Mouse (Mus musculus): ENCODE measurements around the gene Casp2.

The Casp2 gene

DNA sequence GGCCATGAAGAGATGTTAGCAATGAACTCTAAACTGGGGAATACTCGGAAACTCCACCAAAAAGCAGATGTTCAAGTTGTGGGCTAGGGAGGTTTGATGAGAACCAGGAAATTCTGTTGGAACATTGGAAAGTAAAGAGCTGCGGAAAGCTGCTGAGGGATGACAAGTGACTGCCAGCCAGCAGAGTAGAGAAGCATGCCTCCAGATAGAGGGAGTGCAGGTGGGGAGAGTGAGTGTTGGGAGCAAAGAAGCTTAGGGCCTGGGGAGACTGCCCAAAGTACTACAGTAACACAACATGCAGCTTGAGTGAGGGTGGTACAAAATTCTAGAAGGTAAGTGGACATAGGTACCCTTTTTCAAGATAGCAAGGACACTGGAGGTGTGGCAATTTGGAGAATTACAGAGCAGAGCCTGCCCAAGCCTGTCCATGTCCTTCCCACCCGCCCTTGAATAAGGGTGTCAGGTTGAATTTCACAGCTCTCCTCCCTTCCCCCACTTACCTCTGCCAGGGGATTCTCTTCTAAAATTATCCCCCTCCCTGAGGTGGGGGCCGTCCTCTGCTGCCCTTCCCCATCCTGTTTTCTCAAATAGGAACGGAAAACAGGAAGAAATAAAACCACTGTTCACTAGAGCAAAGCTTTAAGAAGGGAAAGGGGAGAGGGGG lies 18.2 kb downstream of the Casp2 start:
- DNase-seq (ENCODE audit: low spot score), result no peak

DNA sequence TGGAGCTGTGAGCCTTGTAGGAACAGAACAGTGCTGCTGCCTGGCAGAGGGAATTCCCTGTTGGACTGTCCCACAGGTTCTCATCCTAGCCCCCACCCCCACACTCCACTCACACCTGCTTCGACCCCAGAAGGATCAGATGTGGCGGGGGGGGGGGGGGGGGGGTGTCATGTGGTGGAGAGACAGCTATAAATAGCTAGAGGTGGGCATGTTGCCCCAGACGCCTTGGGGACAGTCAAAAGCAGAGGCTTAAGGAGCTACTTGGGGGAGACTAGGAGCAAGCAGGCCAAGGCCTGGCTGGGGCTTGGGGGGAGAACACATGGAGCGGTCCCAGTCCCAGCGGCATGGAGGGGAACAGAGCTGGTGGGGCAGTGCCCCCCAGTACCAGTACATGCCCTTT lies 21.7 kb downstream of the Casp2 start, which contains the start of gene Clcn1:
Gene Clcn1 (plus strand): TSS at position 238 of the 400 bp plus-strand sequence.
- DNase-seq (ENCODE audit: low spot score), result no peak

DNA sequence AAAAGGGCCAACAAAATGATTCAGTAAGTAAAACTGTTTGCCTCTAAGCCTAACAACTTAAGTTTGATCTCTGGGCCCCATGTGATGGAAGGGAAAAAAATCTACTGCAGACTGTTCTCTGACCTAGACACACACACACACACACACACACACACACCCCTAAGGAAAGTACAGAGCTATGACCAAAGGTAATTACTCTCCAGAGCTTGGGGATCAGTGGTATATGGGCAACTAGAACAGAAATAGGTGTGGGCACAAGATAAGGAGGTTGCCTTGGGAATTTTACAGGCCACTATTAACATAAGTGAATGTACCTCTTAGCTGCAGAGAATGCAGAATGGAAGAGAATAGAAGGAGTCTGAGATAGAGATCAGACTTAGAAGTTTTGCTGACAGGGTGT lies 22.8 kb downstream of the Casp2 start:
- no peak for DNase-seq (ENCODE audit: low spot score)

DNA sequence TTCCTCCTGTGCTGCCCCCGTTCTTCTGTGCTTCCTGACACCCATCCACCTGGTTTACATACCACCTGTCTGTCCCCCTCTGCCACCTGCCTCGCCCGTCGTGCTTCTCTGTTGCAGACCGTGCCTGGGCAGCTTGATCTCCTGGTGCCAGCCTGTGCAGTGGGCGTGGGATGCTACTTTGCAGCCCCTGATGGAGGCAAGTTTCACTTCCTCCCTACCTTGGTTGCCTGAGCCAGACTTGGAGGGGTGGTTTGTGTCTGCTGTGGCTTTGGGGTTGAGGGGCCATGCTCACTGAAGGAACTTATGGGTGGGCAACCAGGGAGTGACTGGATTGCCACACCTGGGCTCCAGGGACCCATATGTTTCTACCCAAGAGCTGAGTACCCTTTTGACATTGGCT lies 28.5 kb downstream of the Casp2 start:
- no peak for DNase-seq (ENCODE audit: low spot score)

DNA sequence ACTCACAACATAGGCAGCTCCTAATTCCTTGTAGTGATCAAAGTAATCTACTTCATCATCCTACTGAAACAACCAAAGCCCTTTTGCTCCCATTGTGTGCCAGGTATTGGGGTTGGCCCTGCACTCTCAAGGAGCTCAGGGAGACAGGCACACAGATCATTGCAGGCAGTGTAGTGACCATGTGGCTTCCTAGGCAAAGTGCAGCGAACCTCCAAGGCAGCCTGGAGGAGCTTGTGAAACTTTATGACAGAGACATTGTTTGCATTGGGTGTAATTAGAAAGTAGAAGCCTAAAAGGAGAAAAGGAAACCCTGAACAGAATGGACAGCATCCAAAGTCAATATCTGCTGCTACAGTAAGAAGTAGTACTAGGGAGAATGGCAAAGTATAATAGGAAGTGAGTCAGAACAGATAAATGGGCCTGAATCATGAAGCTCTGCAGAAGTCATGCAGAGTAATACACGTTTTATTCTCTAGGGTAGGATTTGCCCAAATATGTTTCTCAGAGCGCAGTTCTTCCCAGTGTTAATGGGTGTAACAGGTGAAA lies 30.8 kb downstream of the Casp2 start:
- DNase-seq (ENCODE audit: low spot score), result no peak

DNA sequence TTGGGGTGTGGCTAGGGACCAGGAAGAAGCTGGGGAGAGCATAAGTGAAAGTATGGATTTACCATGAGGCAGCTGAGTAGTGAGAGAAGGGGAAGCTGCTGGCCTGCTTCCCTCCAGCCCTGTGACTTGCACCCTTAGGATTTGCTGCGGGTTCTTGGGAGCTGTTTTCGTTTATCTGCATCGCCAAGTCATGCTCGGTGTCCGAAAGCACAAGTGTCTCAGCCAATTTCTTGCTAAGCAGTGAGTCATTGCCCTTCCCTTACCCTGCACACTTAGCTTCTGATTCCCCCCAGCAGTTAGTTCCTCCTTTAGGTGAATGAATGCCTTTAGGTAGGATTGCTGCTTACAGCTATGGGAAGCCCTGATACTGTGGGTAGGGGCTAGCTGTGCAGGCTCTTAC lies 34.6 kb downstream of the Casp2 start:
- no peak for DNase-seq (ENCODE audit: low spot score)

DNA sequence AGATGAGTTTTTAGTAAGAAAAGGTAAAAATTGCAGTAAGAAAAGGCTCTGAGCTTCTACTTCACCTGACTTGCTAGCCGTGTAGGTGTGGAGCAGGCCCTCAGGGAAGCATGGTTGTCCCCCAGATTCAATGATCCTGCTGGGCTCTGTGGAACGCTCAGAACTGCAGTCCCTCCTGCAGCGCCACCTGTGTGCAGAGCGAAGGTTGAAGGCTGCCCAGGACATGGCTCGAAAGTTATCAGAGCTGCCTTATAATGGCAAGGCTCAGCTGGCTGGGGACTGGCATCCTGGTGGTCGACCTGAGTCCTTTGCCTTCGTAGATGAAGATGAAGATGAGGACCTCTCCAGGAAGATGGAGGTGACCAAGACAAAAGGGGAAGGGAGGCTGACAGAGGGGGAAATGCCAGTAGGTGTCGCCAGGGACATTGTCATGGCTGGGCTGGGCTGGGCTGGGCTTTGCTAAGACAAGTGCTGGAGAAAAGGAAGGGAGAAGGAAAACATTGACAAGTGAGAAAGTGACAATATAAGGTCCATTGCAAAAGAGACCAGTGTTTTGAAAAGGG lies 45.1 kb downstream of the Casp2 start:
- no peak for DNase-seq (ENCODE audit: low spot score)

DNA sequence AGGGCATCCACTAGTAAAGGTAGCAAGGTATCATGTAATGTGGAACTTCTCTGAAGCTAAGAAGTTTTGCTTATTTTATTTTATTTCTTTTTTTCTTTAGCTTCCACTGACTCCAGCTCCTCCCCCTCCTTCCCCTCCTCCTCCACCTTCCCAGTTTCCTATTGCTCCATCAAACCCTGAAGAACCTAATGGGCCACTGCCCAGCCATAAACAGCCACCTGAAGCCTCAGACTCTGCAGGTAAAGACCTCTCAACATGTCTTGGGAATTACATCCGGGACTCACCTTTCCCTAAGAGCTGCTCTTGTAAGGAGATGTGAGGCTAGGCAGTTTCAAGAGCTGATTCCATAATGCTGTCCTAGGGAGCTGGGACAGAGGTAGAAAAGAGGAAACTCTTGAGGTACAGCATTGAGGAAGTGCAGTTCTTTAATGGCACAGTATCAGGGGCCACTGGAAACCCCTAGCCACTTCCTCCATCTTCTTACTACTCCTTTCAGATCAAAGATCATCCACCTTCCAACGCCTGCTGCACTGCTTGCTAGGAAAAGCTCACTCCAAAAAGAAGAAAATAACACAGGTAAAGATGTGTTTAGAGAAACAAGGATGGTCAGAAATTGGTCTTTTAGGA lies 45.8 kb downstream of the Casp2 start:
- DNase-seq (ENCODE audit: low spot score), result no peak

DNA sequence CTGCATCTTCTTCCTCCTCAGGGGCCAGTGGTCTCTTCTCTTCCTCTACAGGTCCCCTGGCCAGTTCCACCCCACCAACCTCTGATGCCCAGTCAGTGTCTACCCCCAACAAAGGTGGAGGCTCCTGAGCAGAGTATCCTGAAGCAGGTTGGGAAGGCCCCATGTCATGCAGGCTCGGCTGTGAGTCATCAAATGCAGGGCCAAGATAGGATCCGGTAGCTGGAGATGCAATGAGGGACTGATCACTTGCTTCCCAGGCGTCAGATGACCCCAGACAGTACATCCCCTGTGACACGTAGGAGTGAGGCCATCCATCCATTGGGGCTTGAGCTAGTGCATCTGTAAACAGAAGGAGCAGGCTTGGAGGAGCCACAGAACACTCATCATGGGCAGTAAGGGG lies 53.5 kb downstream of the Casp2 start:
- DNase-seq (ENCODE audit: low spot score), result no peak

DNA sequence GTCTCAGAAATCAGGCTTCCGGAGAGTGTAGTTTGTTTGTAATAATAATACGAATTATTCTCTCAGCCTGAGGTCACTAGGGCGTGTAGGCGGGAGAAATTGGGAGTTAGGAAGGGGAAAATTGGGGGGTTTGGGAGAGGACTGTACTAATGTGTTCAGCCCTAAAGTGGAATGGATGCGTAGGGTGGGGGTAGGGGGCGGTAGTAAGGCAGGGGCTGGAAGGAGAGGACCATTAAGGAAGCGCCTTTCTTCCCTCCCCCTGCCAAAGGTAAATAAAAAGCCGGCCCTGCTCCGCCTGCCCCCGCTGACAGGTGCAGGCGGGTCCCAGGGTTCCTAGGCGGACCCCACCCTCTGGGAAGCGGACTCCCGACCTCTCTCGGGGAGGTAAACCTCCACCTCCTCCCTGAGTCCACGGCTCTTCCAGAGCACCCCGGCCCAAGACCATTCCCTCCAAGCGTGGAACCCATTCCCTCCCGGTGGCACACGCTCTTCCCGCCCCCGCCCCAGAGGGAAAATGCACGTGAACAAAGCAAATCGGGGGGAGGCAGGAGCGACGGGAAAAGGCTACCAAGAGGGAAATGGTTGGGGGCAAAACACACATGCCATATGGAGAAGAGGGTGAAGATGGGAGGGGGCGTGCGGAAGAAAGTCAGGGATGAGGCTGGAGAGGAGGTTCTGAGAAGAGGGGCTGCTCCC lies 58.7 kb downstream of the Casp2 start:
- no peak for DNase-seq (ENCODE audit: low spot score)

DNA sequence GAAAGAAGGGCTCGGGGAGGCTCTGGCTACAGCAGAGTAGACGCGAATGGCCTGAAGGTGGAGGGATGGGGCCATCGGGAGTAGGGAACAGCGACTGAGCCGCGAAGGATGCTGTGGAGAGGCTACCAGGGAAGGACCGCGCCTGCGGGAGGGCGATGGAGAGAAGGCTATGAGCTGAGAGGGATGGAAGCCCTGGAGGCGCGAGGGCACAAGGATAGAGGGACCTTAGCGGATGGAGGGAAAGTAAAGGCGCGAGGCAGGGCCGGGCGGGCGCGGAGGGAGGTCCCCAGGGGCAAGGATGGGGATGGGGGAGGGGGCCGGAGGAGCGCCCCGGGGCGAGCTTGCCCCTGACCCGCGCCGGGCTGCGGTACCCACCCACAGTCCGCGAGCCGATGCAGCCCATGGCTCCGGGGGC lies 59.3 kb downstream of the Casp2 start:
- no peak for DNase-seq (ENCODE audit: low spot score)

DNA sequence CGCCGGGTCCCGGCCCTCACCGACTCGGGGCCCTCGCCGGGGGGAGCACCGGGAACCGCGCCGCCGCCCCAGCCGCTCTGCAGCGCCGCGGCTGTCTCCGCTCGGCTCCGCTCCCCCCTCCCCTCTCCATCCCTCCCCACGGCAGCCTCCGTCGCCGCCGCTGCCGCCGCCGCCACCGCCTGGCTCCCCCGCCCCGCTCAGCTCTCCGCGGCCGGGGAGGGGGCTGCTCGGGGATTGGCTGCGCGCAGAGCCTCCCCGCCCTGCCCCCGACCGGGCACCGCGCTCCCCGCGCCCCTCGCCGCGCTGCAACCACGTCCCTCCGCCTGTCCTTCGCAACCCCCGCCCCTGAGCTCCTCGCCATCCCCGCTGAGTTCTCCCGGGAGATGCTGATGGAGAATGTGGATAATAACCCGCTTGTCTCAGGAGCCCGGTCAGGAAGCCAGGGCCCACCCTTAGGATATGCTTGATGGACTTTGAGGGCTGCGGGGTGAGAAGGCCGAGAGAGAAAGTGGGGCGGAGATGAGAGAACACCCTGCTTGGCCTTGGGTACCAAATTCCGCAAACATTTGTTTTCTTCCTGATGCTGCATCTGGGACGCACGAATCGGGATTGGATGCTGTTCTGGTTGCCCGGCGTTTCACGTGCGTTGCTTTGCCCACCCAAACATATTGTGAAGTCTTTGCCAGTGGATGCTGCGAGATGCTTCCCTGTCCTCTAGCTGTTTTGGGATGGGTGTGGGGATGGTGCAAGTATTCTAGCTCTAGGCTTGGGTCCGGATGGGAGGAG lies 59.9 kb downstream of the Casp2 start, which contains the start of gene Fam131b:
Gene Fam131b (minus strand): TSS at position 162 of the 786 bp plus-strand sequence.
- DNase-seq (ENCODE audit: low spot score), result no peak

DNA sequence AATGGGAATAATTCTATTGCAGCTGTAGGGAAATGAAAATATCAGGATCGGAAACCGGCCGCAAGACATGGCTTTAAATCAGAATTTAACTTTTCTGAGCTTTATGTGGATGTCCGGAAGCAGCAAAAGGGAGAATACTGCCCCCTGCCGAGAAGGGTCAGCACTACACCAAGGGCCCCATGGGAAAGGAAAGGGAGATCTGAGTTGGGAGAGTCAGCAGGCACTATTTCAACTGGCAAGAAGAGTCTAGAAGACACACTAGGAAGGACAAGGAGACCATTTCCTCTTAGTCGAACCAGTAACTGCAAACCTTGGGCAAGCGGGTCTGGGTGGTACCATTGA lies 60.5 kb downstream of the Casp2 start:
- peak; percentile 36 for DNase-seq (ENCODE audit: low spot score)

DNA sequence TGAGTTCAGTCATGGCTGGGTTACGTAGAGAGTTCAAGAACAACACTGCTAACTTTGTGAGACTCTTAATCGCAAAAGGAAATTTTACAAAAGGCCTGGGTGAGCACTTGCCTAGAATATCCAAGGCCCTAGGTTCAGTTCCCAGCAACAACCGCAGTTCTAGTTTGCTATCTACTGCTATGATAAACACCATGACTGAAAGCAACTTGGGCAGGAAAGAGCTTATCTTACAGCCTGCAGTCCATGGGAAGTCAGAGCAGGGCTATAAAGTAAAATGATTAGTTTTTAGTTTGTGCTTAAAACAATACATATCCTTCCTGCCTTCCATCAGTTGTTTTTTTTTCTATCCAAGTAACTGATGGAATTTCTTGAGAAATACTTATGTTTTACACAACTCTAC lies 61.7 kb downstream of the Casp2 start:
- no peak for DNase-seq (ENCODE audit: low spot score)

DNA sequence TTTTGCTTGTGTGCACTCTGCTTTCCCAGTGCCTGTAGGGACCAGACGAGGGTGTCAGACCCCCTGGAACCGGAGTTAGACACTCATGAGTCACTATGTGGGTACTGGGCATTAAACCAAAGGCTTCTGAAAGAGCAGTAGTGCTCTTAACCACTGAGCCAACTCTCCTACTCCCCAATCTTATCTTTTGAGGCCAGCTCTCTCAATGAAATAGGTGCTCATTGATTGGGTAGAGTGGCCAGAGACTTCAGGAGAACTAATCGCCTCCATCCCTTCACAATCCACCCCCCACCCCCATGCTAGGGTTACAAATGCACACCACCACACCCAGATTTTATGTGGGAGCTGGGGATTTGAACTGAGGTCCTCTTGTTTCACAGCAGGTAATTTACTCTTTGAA lies 64.0 kb downstream of the Casp2 start:
- no peak for DNase-seq (ENCODE audit: low spot score)

DNA sequence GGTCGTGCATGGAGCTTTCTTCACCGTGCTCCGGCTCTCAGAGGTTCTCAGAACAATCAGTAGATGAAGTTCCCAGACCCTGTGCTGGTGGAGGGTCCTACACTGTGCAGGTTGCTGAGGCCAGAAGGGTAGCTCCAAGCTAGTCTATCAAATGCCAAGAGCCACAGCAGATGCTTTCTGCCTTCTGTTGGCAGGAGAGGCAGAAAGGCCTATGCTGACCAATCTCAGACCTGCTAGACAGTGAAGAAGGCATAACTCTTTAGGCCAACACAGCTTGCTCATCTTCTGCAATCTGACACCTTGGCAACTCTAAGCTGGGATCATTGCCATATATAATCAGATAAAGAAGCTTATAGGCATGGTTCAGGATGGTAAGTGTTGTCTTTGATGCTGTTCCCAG lies 65.4 kb downstream of the Casp2 start:
- DNase-seq (ENCODE audit: low spot score), result no peak

DNA sequence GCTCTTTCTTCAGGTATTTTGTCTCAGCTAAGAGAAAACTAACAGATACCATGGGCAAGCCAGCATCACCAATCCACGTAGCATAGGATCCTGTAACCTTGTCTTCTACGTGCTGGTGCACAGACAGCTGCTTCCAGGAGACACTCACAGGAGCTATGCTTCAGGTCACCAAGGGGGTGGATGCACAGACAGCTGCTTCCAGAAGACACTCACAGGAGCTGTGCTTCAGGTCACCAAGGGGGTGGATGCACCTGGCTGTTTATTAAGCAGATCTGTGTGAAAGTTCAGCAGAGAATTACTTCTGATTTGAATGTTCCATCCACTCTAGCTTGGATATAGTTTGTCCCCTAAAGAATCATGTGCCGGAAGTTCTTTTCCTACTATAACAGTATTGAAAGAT lies 66.2 kb downstream of the Casp2 start:
- DNase-seq (ENCODE audit: low spot score), result no peak
